Mouse (Mus musculus) left cerebral cortex, adult 18-20 months (tissue): Measurements from ENCODE around the gene Spin2f. TPM values are rescaled to one million over a fixed set of nuclear protein-coding genes. Genes with fewer than 3 reads are reported as not detected.
"Not testable (repeated sequence)": the region's sequence is repeated elsewhere in the genome, so short reads cannot be mapped to it uniquely, and the experiment has no call there.

ENCODE experiments used
- DNase-seq, 2 experiments: peaks; one replicate each; pipeline ENCODE4 v3.0.0; 2021 to 2022; ENCODE audit warnings: low spot score in 2 of 2, mixed read lengths in 1 of 2
- long read RNA-seq, 2 experiments: library from polyadenylated mRNA; stranded (forward); transcript quantifications; one replicate each; pipeline ENCODE4 v2.0.0; 2021
- total RNA-seq, 2 experiments: library from RNA; stranded (reverse); gene quantifications; 2 replicates each; pipeline ENCODE4 v1.2.3; 2021

The Spin2f gene
- total RNA-seq, result not detected
- long read RNA-seq, experiment 1, result 0 reads
- long read RNA-seq, experiment 2, result 0 reads

GRCm38 (mm10) chrX:31253594-31253993 lies at the start of gene Spin2f:
Gene Spin2f, plus strand, starts transcription at chrX:31253894.
- not testable (repeated sequence) for DNase-seq

GRCm38 (mm10) chrX:31212136-31212535 lies 41.6 kb upstream of the Spin2f start:
- peak in 1 of 2 experiments; percentile 4 for DNase-seq

DNA sequence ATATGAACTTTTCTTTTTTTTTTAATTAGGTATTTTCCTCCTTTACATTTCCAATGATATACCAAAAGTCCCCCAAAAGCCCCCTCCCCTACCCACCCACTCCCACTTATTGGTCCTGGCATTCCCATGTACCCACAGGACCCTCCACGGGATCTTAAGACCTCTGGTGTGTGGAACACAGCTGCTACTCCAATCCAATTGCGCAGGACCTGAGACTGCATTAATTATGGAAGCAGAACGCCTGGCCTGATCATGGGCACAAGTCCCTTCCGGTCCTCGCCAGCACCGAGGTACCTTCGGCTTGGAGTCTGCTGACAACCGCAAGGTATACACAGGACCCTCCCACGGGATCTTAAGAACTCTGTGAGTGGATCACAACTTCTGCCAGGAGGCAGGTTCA lies 30.2 kb upstream of the Spin2f start:
- DNase-seq, result not testable (repeated sequence)

- not testable (repeated sequence) for DNase-seq
Measured at GRCm38 (mm10) chrX:31235088-31235487, 18.6 kb upstream of the Spin2f start.

- not testable (repeated sequence) for DNase-seq
Measured at GRCm38 (mm10) chrX:31241754-31242153, 11.9 kb upstream of the Spin2f start.

Other genes with a start within 250 kb of the Spin2f start
- gene Btbd35f29, start 136.2 kb upstream of the Spin2f start, total RNA-seq, result not detected
- gene Btbd35f26, start 82.6 kb downstream of the Spin2f start, total RNA-seq, result not detected
- gene Btbd35f19, start 130.0 kb downstream of the Spin2f start, total RNA-seq, result not detected